Mouse (Mus musculus): ENCODE data around the gene Nr2f2.

The Nr2f2 gene

GRCm38 (mm10) chr7:70365941-70366807 lies at the start of gene Nr2f2:
TSS of gene Nr2f2 (minus strand) at chr7:70366735.
- DNase-seq = no peak

- no peak for DNase-seq
These were observed 47.9 kb upstream of the Nr2f2 start for GRCm38 (mm10) chr7:70414461-70414860.

- DNase-seq = peak; percentile 61
These were observed 47.1 kb upstream of the Nr2f2 start for GRCm38 (mm10) chr7:70413646-70414045.

GRCm38 (mm10) chr7:70412900-70413299 lies 46.4 kb upstream of the Nr2f2 start:
- DNase-seq = no peak

GRCm38 (mm10) chr7:70410350-70410749 lies 43.8 kb upstream of the Nr2f2 start:
- DNase-seq = no peak

- DNase-seq = no peak
These were observed 43.4 kb upstream of the Nr2f2 start for GRCm38 (mm10) chr7:70409890-70410289.

- no peak for DNase-seq
These were observed 42.3 kb upstream of the Nr2f2 start for GRCm38 (mm10) chr7:70408814-70409213.

GRCm38 (mm10) chr7:70407123-70407522 lies 40.6 kb upstream of the Nr2f2 start:
- DNase-seq = no peak

- DNase-seq = no peak
These were observed 40.0 kb upstream of the Nr2f2 start for GRCm38 (mm10) chr7:70406527-70406926.

GRCm38 (mm10) chr7:70405466-70405865 lies 38.9 kb upstream of the Nr2f2 start:
- DNase-seq = peak; percentile 15

GRCm38 (mm10) chr7:70382828-70383227 lies 16.3 kb upstream of the Nr2f2 start:
- DNase-seq = peak; percentile 61

- DNase-seq = no peak
These were observed 15.1 kb upstream of the Nr2f2 start for GRCm38 (mm10) chr7:70381409-70382244.

GRCm38 (mm10) chr7:70380943-70381342 lies 14.4 kb upstream of the Nr2f2 start:
- no peak for DNase-seq

- no peak for DNase-seq
These were observed 13.7 kb upstream of the Nr2f2 start for GRCm38 (mm10) chr7:70380246-70380645.

- no peak for DNase-seq
These were observed 4.2 kb upstream of the Nr2f2 start for GRCm38 (mm10) chr7:70370552-70371262.

GRCm38 (mm10) chr7:70369731-70370551 lies 3.4 kb upstream of the Nr2f2 start:
- DNase-seq = no peak

- no peak for DNase-seq
These were observed 2.7 kb upstream of the Nr2f2 start for GRCm38 (mm10) chr7:70369061-70369730.

- no peak for DNase-seq
These were observed 2.2 kb upstream of the Nr2f2 start for GRCm38 (mm10) chr7:70368751-70369060.

- DNase-seq = no peak
These were observed 1.7 kb upstream of the Nr2f2 start for GRCm38 (mm10) chr7:70368268-70368655.

- DNase-seq = no peak
These were observed 1.2 kb upstream of the Nr2f2 start for GRCm38 (mm10) chr7:70367591-70368267.

GRCm38 (mm10) chr7:70366808-70367095 lies 217 bp upstream of the Nr2f2 start:
- DNase-seq = no peak
